ENCODE assay signal across 9 mouse cellular contexts in the genomic region with DNA sequence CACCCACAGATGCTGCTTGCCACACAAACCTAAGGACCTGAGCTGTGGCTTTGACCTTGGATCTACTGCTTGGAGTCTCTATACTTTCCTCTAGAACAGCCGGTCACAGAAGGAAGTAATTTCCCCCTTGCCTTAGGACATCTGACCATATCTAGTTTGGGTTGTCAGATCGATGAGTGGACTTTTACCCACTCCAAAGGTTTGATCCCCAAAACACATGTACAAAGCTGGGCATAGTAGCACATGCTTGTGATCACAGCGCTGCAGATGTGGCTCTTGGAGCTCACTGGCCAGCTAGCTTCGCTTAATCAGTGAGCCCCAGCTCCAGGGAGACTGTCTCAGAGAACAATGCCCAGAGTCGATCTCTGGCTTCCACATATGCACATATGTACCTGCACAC.
"Had no signal": no experiment of that assay in that cellular context is flagged by ENCODE, and none has a peak within 500 bp of the region (broad histone marks: within the 10 kb centered on the region; RNA-seq: fewer than 3 reads in every experiment).

No protein-coding gene starts in this region.

- H3K4me1 ChIP-seq: midbrain, embryonic 12.5 days; neural tube, embryonic 12.5 days; neural tube, embryonic 15.5 days had no signal

- H3K9ac ChIP-seq: intestine, embryonic 15.5 days; kidney, embryonic 15.5 days; limb, embryonic 15.5 days; liver, embryonic 13.5 days; lung, embryonic 14.5 days; midbrain, embryonic 12.5 days; neural tube, embryonic 12.5 days; neural tube, embryonic 15.5 days had no signal

- H3K36me3 ChIP-seq: intestine, embryonic 15.5 days; kidney, embryonic 15.5 days; limb, embryonic 15.5 days; liver, embryonic 13.5 days; midbrain, embryonic 12.5 days; neural tube, embryonic 12.5 days; neural tube, embryonic 15.5 days had no signal

- H3K27me3 ChIP-seq: intestine, embryonic 15.5 days; limb, embryonic 15.5 days; liver, embryonic 13.5 days; midbrain, embryonic 12.5 days; neural tube, embryonic 12.5 days; neural tube, embryonic 15.5 days had no signal

- H3K4me2 ChIP-seq: intestine, embryonic 15.5 days; kidney, embryonic 15.5 days; limb, embryonic 15.5 days; liver, embryonic 13.5 days; lung, embryonic 14.5 days; midbrain, embryonic 12.5 days; neural tube, embryonic 12.5 days; neural tube, embryonic 15.5 days had no signal

- H3K9me3 ChIP-seq: intestine, embryonic 15.5 days; kidney, embryonic 15.5 days; limb, embryonic 15.5 days; liver, embryonic 13.5 days; midbrain, embryonic 12.5 days; neural tube, embryonic 12.5 days; neural tube, embryonic 15.5 days had no signal

- H3K27ac ChIP-seq: intestine, embryonic 15.5 days; kidney, embryonic 15.5 days; limb, embryonic 15.5 days; liver, embryonic 13.5 days; midbrain, embryonic 12.5 days; neural tube, embryonic 12.5 days; neural tube, embryonic 15.5 days; stomach, postnatal 0 days had no signal

- H3K4me3 ChIP-seq: intestine, embryonic 15.5 days; kidney, embryonic 15.5 days; limb, embryonic 15.5 days; liver, embryonic 13.5 days; midbrain, embryonic 12.5 days; neural tube, embryonic 12.5 days; neural tube, embryonic 15.5 days had no signal
